Mouse (Mus musculus) MEL (cell line): ENCODE data around the gene Cdk2ap2. TPM values are rescaled to one million over a fixed set of nuclear protein-coding genes. Genes with fewer than 3 reads are reported as not detected.

ENCODE experiments used
- DNase-seq: peaks from one replicate; pipeline ENCODE4 v3.0.0; 2011; ENCODE audit warnings: low read depth, low spot score
- H3K27ac ChIP-seq: 2 replicates; pipeline ENCODE4 v1.5.1; 2012; ENCODE audit warnings: low read depth, mild to moderate bottlenecking, control low read depth, low read length, moderate library complexity; ENCODE audit not compliant: control insufficient read depth
- H3K27me3 ChIP-seq, 2 experiments: fragments of 150-350 bp in 1 of 2; sonication (generic) in 1 of 2; 2 replicates each; pipeline ENCODE4 v1.6.1; 2012; ENCODE audit warnings: low read length in 2 of 2, mild to moderate bottlenecking in 2 of 2, improper control_type of control experiment in 1 of 2, moderate library complexity in 1 of 2; ENCODE audit not compliant: insufficient read depth in 2 of 2, control insufficient read depth in 1 of 2
- H3K36me3 ChIP-seq, 2 experiments: 2 replicates each; pipeline ENCODE4 v1.6.1; 2012 to 2014; ENCODE audit warnings: low read length in 2 of 2, improper control_type of control experiment in 1 of 2, inconsistent platforms in 1 of 2, mild to moderate bottlenecking in 1 of 2; ENCODE audit not compliant: insufficient read depth in 2 of 2, control insufficient read depth in 1 of 2
- H3K4me1 ChIP-seq, 2 experiments: fragments of 150-350 bp in 1 of 2; sonication (generic) in 1 of 2; 2 replicates each; pipeline ENCODE4 v1.6.1; 2012; ENCODE audit warnings: low read length in 2 of 2, improper control_type of control experiment in 1 of 2, mild to moderate bottlenecking in 1 of 2; ENCODE audit not compliant: insufficient read depth in 2 of 2, control insufficient read depth in 1 of 2
- H3K4me3 ChIP-seq, 2 experiments: fragments of 150-350 bp in 1 of 2; sonication (generic) in 1 of 2; 2 replicates each; pipeline ENCODE4 v1.5.1; 2012; ENCODE audit warnings: low read depth in 2 of 2, low read length in 2 of 2, mild to moderate bottlenecking in 2 of 2, moderate library complexity in 2 of 2, control low read depth in 1 of 2, improper control_type of control experiment in 1 of 2; ENCODE audit not compliant: control insufficient read depth in 1 of 2, insufficient read depth in 1 of 2
- H3K79me2 ChIP-seq: 2 replicates; pipeline ENCODE4 v1.6.1; 2012; ENCODE audit warnings: mild to moderate bottlenecking, low read length, moderate library complexity; ENCODE audit not compliant: control insufficient read depth, poor library complexity, insufficient read depth
- H3K9ac ChIP-seq: 2 replicates; pipeline ENCODE4 v1.6.1; 2012; ENCODE audit warnings: low read depth, mild to moderate bottlenecking, control low read depth, low read length, moderate library complexity; ENCODE audit not compliant: control insufficient read depth, poor library complexity, severe bottlenecking
- H3K9me3 ChIP-seq: fragments of 150-350 bp; sonication (generic); replicated peaks from 2 replicates; pipeline ENCODE4 v1.6.1; 2012; ENCODE audit warnings: mild to moderate bottlenecking, low read length, improper control_type of control experiment, moderate library complexity; ENCODE audit not compliant: insufficient read depth
- BHLHE40 ChIP-seq: IDR thresholded peaks from 2 replicates; pipeline ENCODE4 v1.6.1; 2012; ENCODE audit warnings: low read depth, mild to moderate bottlenecking, inconsistent platforms, low read length, improper control_type of control experiment, borderline replicate concordance
- EP300 ChIP-seq, 2 experiments: IDR thresholded peaks; 2 replicates each; pipeline ENCODE4 v1.6.1; 2011; ENCODE audit warnings: improper control_type of control experiment in 2 of 2, low read length in 2 of 2, low read depth in 1 of 2, mild to moderate bottlenecking in 1 of 2
- ETS1 ChIP-seq: IDR thresholded peaks from 2 replicates; pipeline ENCODE4 v1.6.1; 2012; ENCODE audit warnings: low read depth, mild to moderate bottlenecking, inconsistent platforms, low read length, improper control_type of control experiment, moderate library complexity
- GABPA ChIP-seq: IDR thresholded peaks from 2 replicates; pipeline ENCODE4 v1.6.1; 2012; ENCODE audit warnings: low read depth, mild to moderate bottlenecking, inconsistent platforms, low read length, improper control_type of control experiment, moderate library complexity
- GATA1 ChIP-seq: IDR thresholded peaks from 2 replicates; pipeline ENCODE4 v1.6.1; 2011; ENCODE audit warnings: low read depth, low read length, improper control_type of control experiment
- KAT2A ChIP-seq: conservative IDR thresholded peaks from 2 replicates; pipeline ENCODE4 v1.6.1; 2012; ENCODE audit warnings: low read depth, low read length, improper control_type of control experiment, inconsistent platforms
- MAFK ChIP-seq: IDR thresholded peaks from 2 replicates; pipeline ENCODE4 v1.6.1; 2011; ENCODE audit warnings: low read depth, mild to moderate bottlenecking, low read length, improper control_type of control experiment, borderline replicate concordance
- MEF2A ChIP-seq: IDR thresholded peaks from 2 replicates; pipeline ENCODE4 v1.6.1; 2014; ENCODE audit warnings: low read depth, mild to moderate bottlenecking, inconsistent platforms, low read length, improper control_type of control experiment; ENCODE audit not compliant: poor library complexity, insufficient replicate concordance, severe bottlenecking; ENCODE audit errors: extremely low read depth
- MXI1 ChIP-seq: IDR thresholded peaks from 2 replicates; pipeline ENCODE4 v1.6.1; 2011; ENCODE audit warnings: mild to moderate bottlenecking, low read depth, low read length, improper control_type of control experiment
- MYB ChIP-seq: IDR thresholded peaks from 2 replicates; pipeline ENCODE4 v1.6.1; 2011; ENCODE audit warnings: mild to moderate bottlenecking, low read depth, low read length, improper control_type of control experiment
- MYC ChIP-seq: IDR thresholded peaks from 2 replicates; pipeline ENCODE4 v1.6.1; 2011; ENCODE audit warnings: low read depth, mild to moderate bottlenecking, low read length, improper control_type of control experiment, moderate library complexity
- NELFE ChIP-seq: IDR thresholded peaks from 2 replicates; pipeline ENCODE4 v1.6.1; 2011; ENCODE audit warnings: low read depth, low read length, improper control_type of control experiment
- POLR2A ChIP-seq, 2 experiments: IDR thresholded peaks; 2 replicates each; pipeline ENCODE4 v1.6.1; 2011 to 2012; ENCODE audit warnings: low read length in 2 of 2, mild to moderate bottlenecking in 2 of 2, control low read depth in 1 of 2, improper control_type of control experiment in 1 of 2, low read depth in 1 of 2, moderate library complexity in 1 of 2; ENCODE audit not compliant: control insufficient read depth in 1 of 2, insufficient read depth in 1 of 2, poor library complexity in 1 of 2
- RAD21 ChIP-seq: IDR thresholded peaks from 2 replicates; pipeline ENCODE4 v1.6.1; 2011; ENCODE audit warnings: mild to moderate bottlenecking, low read depth, low read length, improper control_type of control experiment
- RCOR1 ChIP-seq: IDR thresholded peaks from 2 replicates; pipeline ENCODE4 v1.6.1; 2012; ENCODE audit warnings: low read depth, mild to moderate bottlenecking, inconsistent platforms, low read length, improper control_type of control experiment
- SIN3A ChIP-seq: IDR thresholded peaks from 2 replicates; pipeline ENCODE4 v1.6.1; 2012; ENCODE audit warnings: low read length, improper control_type of control experiment, inconsistent platforms
- TAL1 ChIP-seq: IDR thresholded peaks from 2 replicates; pipeline ENCODE4 v1.6.1; 2012; ENCODE audit warnings: mild to moderate bottlenecking, inconsistent platforms, low read length, moderate library complexity, mixed read lengths
- UBTF ChIP-seq: IDR thresholded peaks from 2 replicates; pipeline ENCODE4 v1.6.1; 2012; ENCODE audit warnings: low read depth, mild to moderate bottlenecking, inconsistent platforms, low read length, improper control_type of control experiment, moderate library complexity, borderline replicate concordance; ENCODE audit not compliant: insufficient read depth
- USF1 ChIP-seq: IDR thresholded peaks from 2 replicates; pipeline ENCODE4 v1.6.1; 2014; ENCODE audit warnings: low read depth, mild to moderate bottlenecking, inconsistent platforms, low read length, improper control_type of control experiment, moderate library complexity
- USF2 ChIP-seq, 2 experiments: IDR thresholded peaks; 2 replicates each; pipeline ENCODE4 v1.6.1; 2011 to 2012; ENCODE audit warnings: improper control_type of control experiment in 2 of 2, low read length in 2 of 2, borderline replicate concordance in 1 of 2, inconsistent platforms in 1 of 2, low read depth in 1 of 2, mild to moderate bottlenecking in 1 of 2; ENCODE audit not compliant: insufficient read depth in 1 of 2
- ZKSCAN1 ChIP-seq: IDR thresholded peaks from 2 replicates; pipeline ENCODE4 v1.6.1; 2012; ENCODE audit warnings: low read depth, mild to moderate bottlenecking, inconsistent platforms, low read length, improper control_type of control experiment, moderate library complexity
- ZMIZ1 ChIP-seq: IDR thresholded peaks from 2 replicates; pipeline ENCODE4 v1.6.1; 2012; ENCODE audit warnings: low read depth, mild to moderate bottlenecking, inconsistent platforms, low read length, improper control_type of control experiment, moderate library complexity
- ZNF384 ChIP-seq: IDR thresholded peaks from 2 replicates; pipeline ENCODE4 v1.6.1; 2012; ENCODE audit warnings: low read depth, mild to moderate bottlenecking, inconsistent platforms, low read length, improper control_type of control experiment
- polyA plus RNA-seq, 2 experiments: library from polyadenylated mRNA; stranded (reverse) in 1 of 2; unstranded in 1 of 2; fragments of >175 nt in 1 of 2; fragments of >200 nt in 1 of 2; gene quantifications; 2 replicates each; pipeline versions ENCODE4 v1.2.1 to v1.2.4; 2012; ENCODE audit warnings: low replicate concordance in 2 of 2, low read depth in 1 of 2; ENCODE audit not compliant: insufficient read length in 2 of 2, insufficient read depth in 1 of 2, missing spikeins in 1 of 2
- total RNA-seq: library from RNA; depleted of rRNA; stranded (reverse); fragments of 300-350 nt; gene quantifications from 2 replicates; pipeline ENCODE4 v1.2.3, GENCODE M21; 2012

Cdk2ap2 gene
- total and polyA plus RNA-seq, 3 experiments: 53.5 to 97.6 TPM; not detected in 1

DNA sequence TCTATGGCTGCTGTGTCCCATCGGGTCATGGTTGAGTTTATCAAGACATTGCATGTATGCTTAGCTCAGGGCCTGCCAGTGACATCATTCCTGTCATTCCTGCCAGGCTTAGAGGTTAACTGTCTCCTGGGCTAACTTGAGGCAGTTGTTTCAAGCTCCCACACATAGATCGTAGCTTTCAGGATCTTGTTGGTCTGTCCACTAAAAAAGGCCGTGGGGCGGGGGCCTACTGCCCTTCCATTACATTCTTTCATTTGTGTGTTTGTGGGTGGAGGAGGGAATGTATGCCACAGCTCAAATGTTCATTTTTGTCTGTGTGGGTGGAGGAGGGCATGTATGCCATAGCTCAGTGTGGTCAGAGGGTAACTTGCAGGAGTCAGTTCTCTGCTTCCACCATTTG, 33.1 kb downstream of the Cdk2ap2 start:
- Histone ChIP-seq H3K4me3 (no peak overlapping the region), H3K27ac (no peak overlapping the region), H3K36me3 (peaks cover 0 to 4% of the 10 kb centered on the region in 2 experiments; a peak in 2 of 4 replicates), H3K4me1 (peaks cover 0 to under 1% of the 10 kb centered on the region in 2 experiments; a peak in 3 of 4 replicates), H3K79me2 (peaks cover 4% of the 10 kb centered on the region; the same call in 1 of the 2 replicates), H3K9ac (no peak overlapping the region), H3K27me3 (no peaks in the 10 kb centered on the region), H3K9me3 (no peaks in the 10 kb centered on the region)
- DNase-seq: no peak
- TF ChIP-seq NELFE (no peak), GATA1 (no peak), ETS1 (no peak), EP300 (IDR thresholded peaks at IDR 0.05; ENCODE audit: low read depth in 1 of 2, low read length in 2 of 2) (no peak), SIN3A (no peak), MYB (no peak), USF2 (IDR thresholded peaks at IDR 0.05; ENCODE audit: borderline replicate concordance in 1 of 2, insufficient read depth in 1 of 2, low read depth in 1 of 2, low read length in 2 of 2) (no peak), RAD21 (no peak), GABPA (no peak), TAL1 (no peak), ZNF384 (no peak), BHLHE40 (no peak), USF1 (no peak), MYC (no peak), MEF2A (no peak), UBTF (no peak), MAFK (no peak), MXI1 (no peak), KAT2A (no peak)

DNA sequence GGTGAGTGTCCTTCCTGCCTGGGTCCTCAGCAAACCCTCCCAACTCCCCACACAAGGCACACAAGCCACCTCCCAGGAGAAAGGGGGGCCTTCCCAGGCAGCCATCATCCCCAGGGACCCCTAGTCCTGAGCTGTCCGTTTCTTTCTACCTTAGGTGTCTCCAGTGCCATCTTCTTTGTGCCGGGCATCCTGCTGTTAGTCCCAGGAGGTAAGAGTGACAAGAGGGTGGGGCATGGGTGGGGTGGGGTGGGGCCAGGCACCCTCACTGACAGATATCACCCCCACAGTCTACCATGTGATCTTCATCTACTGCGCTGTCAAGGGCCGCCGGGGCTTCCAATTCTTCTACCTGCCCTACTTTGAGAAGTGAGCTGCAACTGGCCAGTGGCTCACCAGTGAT, 34.1 kb downstream of the Cdk2ap2 start:
- no peak overlapping the region for H3K4me3 ChIP-seq
- no peak overlapping the region for H3K9ac ChIP-seq
- TF ChIP-seq GABPA (no peak), USF1 (no peak), POLR2A (IDR thresholded peaks at IDR 0.05; ENCODE audit: control insufficient read depth in 1 of 2, insufficient read depth in 1 of 2, low read depth in 1 of 2, low read length in 2 of 2, poor library complexity in 1 of 2) (no peak), RAD21 (no peak), ZKSCAN1 (no peak), ZMIZ1 (no peak), MAFK (no peak), MEF2A (no peak), RCOR1 (no peak)
- TF ChIP-seq, all 39 proteins: peak for 0
- Histone ChIP-seq H3K4me1 (no peaks in the 10 kb centered on the region), H3K27me3 (no peaks in the 10 kb centered on the region), H3K36me3 (peaks cover 0 to 3% of the 10 kb centered on the region in 2 experiments; a peak in 1 of 4 replicates), H3K27ac (no peak overlapping the region), H3K9me3 (no peaks in the 10 kb centered on the region), H3K79me2 (peaks cover 2% of the 10 kb centered on the region; the same call in 1 of the 2 replicates)
- no peak for DNase-seq
